Mouse (Mus musculus) ES-Bruce4 (cell line): ENCODE data around the gene Ces1b. TPM values are rescaled to one million over a fixed set of nuclear protein-coding genes. Genes with fewer than 3 reads are reported as not detected.

Experiments
- H3K27ac ChIP-seq: 2 replicates; pipeline ENCODE4 v1.5.1; 2012; ENCODE audit warnings: low read length, inconsistent platforms; ENCODE audit not compliant: insufficient read depth
- H3K27me3 ChIP-seq: 2 replicates; pipeline ENCODE4 v1.6.1; 2012; ENCODE audit warnings: mild to moderate bottlenecking, low read length, inconsistent platforms; ENCODE audit not compliant: control insufficient read depth, poor library complexity, insufficient read depth, severe bottlenecking
- H3K36me3 ChIP-seq: 2 replicates; pipeline ENCODE4 v1.6.1; 2012; ENCODE audit warnings: inconsistent platforms, mild to moderate bottlenecking, low read length, moderate library complexity; ENCODE audit not compliant: control insufficient read depth, poor library complexity, insufficient read depth, severe bottlenecking
- H3K4me1 ChIP-seq: one replicate; pipeline ENCODE4 v1.8.1; 2011; ENCODE audit warnings: low read length; ENCODE audit not compliant: control insufficient read depth, insufficient read depth
- H3K4me3 ChIP-seq: 2 replicates; pipeline ENCODE4 v1.5.1; 2011; ENCODE audit warnings: low read depth, mild to moderate bottlenecking, low read length
- H3K9ac ChIP-seq: 2 replicates; pipeline ENCODE4 v1.6.1; 2012; ENCODE audit warnings: low read depth, mild to moderate bottlenecking, inconsistent platforms; ENCODE audit not compliant: poor library complexity, severe bottlenecking
- H3K9me3 ChIP-seq: replicated peaks from 2 replicates; pipeline ENCODE4 v1.6.1; 2012; ENCODE audit warnings: mild to moderate bottlenecking, low read length, inconsistent platforms; ENCODE audit not compliant: control insufficient read depth, poor library complexity, insufficient read depth, severe bottlenecking
- CTCF ChIP-seq: IDR thresholded peaks from one replicate; pipeline ENCODE4 v1.8.1; 2011; ENCODE audit warnings: low read depth, low read length
- EP300 ChIP-seq: IDR thresholded peaks from 2 replicates; pipeline ENCODE4 v1.6.1; 2011; ENCODE audit warnings: low read depth, low read length; ENCODE audit not compliant: insufficient read depth
- POLR2A ChIP-seq: IDR thresholded peaks from one replicate; pipeline ENCODE4 v1.8.1; 2011; ENCODE audit warnings: low read length; ENCODE audit not compliant: insufficient read depth
- polyA plus RNA-seq: library from polyadenylated mRNA; stranded (reverse); fragments of >200 nt; gene quantifications from 2 replicates; pipeline ENCODE4 v1.2.4, GENCODE M21; 2011; ENCODE audit warnings: low read depth; ENCODE audit not compliant: missing spikeins, insufficient read depth, insufficient read length

The Ces1b gene
- polyA plus RNA-seq, 1 experiment = not detected

GRCm38 (mm10) chr8:93021738-93022137, 58.1 kb downstream of the Ces1b start:
- Histone ChIP-seq H3K4me3 (no peak overlapping the region), H3K4me1 (no peaks in the 10 kb centered on the region), H3K27ac (no peak overlapping the region), H3K9me3 (no peaks in the 10 kb centered on the region), H3K36me3 (no peaks in the 10 kb centered on the region), H3K27me3 (no peaks in the 10 kb centered on the region), H3K9ac (no peak overlapping the region)
- TF ChIP-seq POLR2A = no peak
- no peak for TF ChIP-seq EP300
- no peak for TF ChIP-seq CTCF

- H3K4me1 ChIP-seq = no peaks in the 10 kb centered on the region
- no peaks in the 10 kb centered on the region for H3K27me3 ChIP-seq
- H3K9ac ChIP-seq = no peak overlapping the region
- H3K9me3 ChIP-seq = no peaks in the 10 kb centered on the region
- TF ChIP-seq CTCF = no peak
- no peak for TF ChIP-seq POLR2A
- TF ChIP-seq EP300 = no peak
- no peaks in the 10 kb centered on the region for H3K36me3 ChIP-seq
- H3K4me3 ChIP-seq = no peak overlapping the region
- H3K27ac ChIP-seq = no peak overlapping the region
Measured at GRCm38 (mm10) chr8:93014300-93014699, 65.5 kb downstream of the Ces1b start.

GRCm38 (mm10) chr8:93012226-93012625, 67.6 kb downstream of the Ces1b start:
- no peak overlapping the region for H3K27ac ChIP-seq
- H3K36me3 ChIP-seq = no peaks in the 10 kb centered on the region
- TF ChIP-seq CTCF (peak; percentile 51), POLR2A (no peak)
- H3K9me3 ChIP-seq = no peaks in the 10 kb centered on the region
- H3K9ac ChIP-seq = no peak overlapping the region
- no peaks in the 10 kb centered on the region for H3K4me1 ChIP-seq
- H3K4me3 ChIP-seq = no peak overlapping the region
- no peaks in the 10 kb centered on the region for H3K27me3 ChIP-seq

- TF ChIP-seq POLR2A (no peak), CTCF (peak; percentile 94)
- no peak overlapping the region for H3K27ac ChIP-seq
- H3K36me3 ChIP-seq = no peaks in the 10 kb centered on the region
- no peaks in the 10 kb centered on the region for H3K27me3 ChIP-seq
- no peaks in the 10 kb centered on the region for H3K9me3 ChIP-seq
- H3K4me3 ChIP-seq = no peak overlapping the region
- no peaks in the 10 kb centered on the region for H3K4me1 ChIP-seq
- no peak overlapping the region for H3K9ac ChIP-seq
Measured at GRCm38 (mm10) chr8:93011439-93011838, 68.4 kb downstream of the Ces1b start.

GRCm38 (mm10) chr8:93010286-93010685, 69.5 kb downstream of the Ces1b start:
- Histone ChIP-seq H3K4me3 (no peak overlapping the region), H3K9ac (no peak overlapping the region), H3K4me1 (no peaks in the 10 kb centered on the region), H3K9me3 (no peaks in the 10 kb centered on the region), H3K27ac (no peak overlapping the region), H3K27me3 (no peaks in the 10 kb centered on the region), H3K36me3 (no peaks in the 10 kb centered on the region)
- TF ChIP-seq POLR2A (no peak), CTCF (peak; percentile 7)

Other genes with a start within 250 kb of the Ces1b start
- 3.5 and 6.2 TPM in 2 replicates for gene Lpcat2, start 224.7 kb downstream of the Ces1b start, polyA plus RNA-seq
- 0.67 and 0.81 TPM in 2 replicates for gene Capns2, start 178.6 kb downstream of the Ces1b start, polyA plus RNA-seq
- gene Slc6a2, start 119.9 kb downstream of the Ces1b start, polyA plus RNA-seq = 0.13 TPM in 1 of 2 replicates, not detected in the other
- not detected in 2 replicates for gene Ces1a, start 31.8 kb downstream of the Ces1b start, polyA plus RNA-seq
- gene Ces1c, start 51.3 kb upstream of the Ces1b start, polyA plus RNA-seq = not detected in 2 replicates
- gene Ces1d, start 117.8 kb upstream of the Ces1b start, polyA plus RNA-seq = not detected in 2 replicates
- gene Ces1e, start 149.6 kb upstream of the Ces1b start, polyA plus RNA-seq = not detected in 2 replicates
- gene Ces1f, start 199.7 kb upstream of the Ces1b start, polyA plus RNA-seq = not detected in 2 replicates